Mouse (Mus musculus): ENCODE results near the gene Ripor2. TPM values are rescaled to one million over a fixed set of nuclear protein-coding genes. Genes with fewer than 3 reads are reported as not detected.

Gene Ripor2
- polyA plus RNA-seq, 1 experiment from 2014 or later = 6.1 TPM

DNA sequence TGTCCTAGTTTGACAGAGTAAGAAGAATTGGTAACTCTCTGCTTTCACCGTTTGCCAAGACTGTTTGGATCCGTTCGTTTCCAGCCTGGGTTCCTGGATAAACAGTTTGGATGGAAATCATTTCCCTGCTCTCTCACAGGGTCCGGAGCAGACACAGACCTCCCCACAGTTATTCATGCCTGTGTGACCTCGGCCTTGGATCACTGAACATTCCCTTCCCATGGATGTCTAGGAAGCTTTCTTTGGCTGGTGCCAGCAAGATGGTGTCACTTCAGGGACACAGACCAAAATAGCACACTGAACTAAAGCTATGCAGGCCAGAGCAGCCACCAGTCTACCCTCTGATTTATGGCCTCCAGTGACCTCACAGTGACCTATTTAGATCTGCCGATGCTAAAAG is 38.5 kb downstream of the Ripor2 start:
- ATAC-seq (ENCODE audit: insufficient number of reproducible peaks, insufficient read depth, low FRiP score, low TSS enrichment) = no peak
- Histone ChIP-seq H3K36me3 (no peaks in the 10 kb centered on the region), H3K4me1 (peaks cover 7% of the 10 kb centered on the region; the same call in 1 of the 2 replicates), H3K4me3 (no peak overlapping the region), H3K27ac (no peak overlapping the region), H3K9me3 (no peaks in the 10 kb centered on the region), H3K9ac (no peak overlapping the region), H3K27me3 (no peaks in the 10 kb centered on the region), H3K4me2 (replicated peaks) (no peak overlapping the region)
- 61% methylated on average over 6 of the region's 6 CpGs for WGBS

GRCm38 (mm10) chr13:24623631-24624030 is 41.6 kb downstream of the Ripor2 start:
- no peaks in the 10 kb centered on the region for H3K4me1 ChIP-seq
- no peak overlapping the region for H3K27ac ChIP-seq
- WGBS = 79% methylated on average over 4 of the region's 4 CpGs
- H3K4me3 ChIP-seq = no peak overlapping the region
- no peaks in the 10 kb centered on the region for H3K9me3 ChIP-seq
- H3K4me2 ChIP-seq (replicated peaks) = no peak overlapping the region
- H3K36me3 ChIP-seq = no peaks in the 10 kb centered on the region
- no peak overlapping the region for H3K9ac ChIP-seq
- H3K27me3 ChIP-seq = no peaks in the 10 kb centered on the region
- no peak for ATAC-seq (ENCODE audit: insufficient number of reproducible peaks, insufficient read depth, low FRiP score, low TSS enrichment)

DNA sequence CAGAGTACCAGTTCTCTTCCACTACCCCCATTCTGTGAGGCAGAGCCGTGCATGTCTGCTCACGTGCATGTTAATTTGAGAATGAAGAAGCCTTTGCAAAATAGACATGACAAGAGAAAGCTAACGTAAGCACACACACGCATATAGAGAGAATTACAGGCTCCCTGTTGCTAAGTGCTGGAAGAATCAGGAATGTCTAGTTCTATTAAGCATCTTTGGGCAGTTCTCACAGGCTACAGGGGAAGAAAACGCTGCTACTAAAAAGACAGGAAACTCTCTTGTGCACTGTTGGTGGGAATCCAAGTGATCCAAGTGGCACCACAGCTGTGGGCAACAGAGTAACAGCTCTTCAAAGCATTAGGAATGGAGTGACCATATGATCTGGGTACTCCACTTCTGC is 43.1 kb downstream of the Ripor2 start:
- Histone ChIP-seq H3K27me3 (no peaks in the 10 kb centered on the region), H3K9me3 (no peaks in the 10 kb centered on the region), H3K4me2 (replicated peaks) (no peak overlapping the region), H3K36me3 (no peaks in the 10 kb centered on the region), H3K4me1 (no peaks in the 10 kb centered on the region), H3K4me3 (no peak overlapping the region), H3K27ac (no peak overlapping the region), H3K9ac (no peak overlapping the region)
- WGBS = 66% methylated on average over 5 of the region's 5 CpGs
- no peak for ATAC-seq (ENCODE audit: insufficient number of reproducible peaks, insufficient read depth, low FRiP score, low TSS enrichment)

- Histone ChIP-seq H3K4me1 (peaks cover 3% of the 10 kb centered on the region; the same call in 1 of the 2 replicates), H3K27me3 (no peaks in the 10 kb centered on the region), H3K36me3 (no peaks in the 10 kb centered on the region), H3K9me3 (no peaks in the 10 kb centered on the region), H3K27ac (no peak overlapping the region), H3K9ac (no peak overlapping the region), H3K4me2 (replicated peaks) (no peak overlapping the region), H3K4me3 (no peak overlapping the region)
- no peak for ATAC-seq (ENCODE audit: insufficient number of reproducible peaks, insufficient read depth, low FRiP score, low TSS enrichment)
- WGBS = 69% methylated on average over 6 of the region's 6 CpGs
Observed at GRCm38 (mm10) chr13:24626698-24627436, 44.9 kb downstream of the Ripor2 start.

GRCm38 (mm10) chr13:24628192-24628591 is 46.2 kb downstream of the Ripor2 start:
- H3K4me2 ChIP-seq (replicated peaks) = no peak overlapping the region
- no peak for ATAC-seq (ENCODE audit: insufficient number of reproducible peaks, insufficient read depth, low FRiP score, low TSS enrichment)
- no peak overlapping the region for H3K9ac ChIP-seq
- H3K4me3 ChIP-seq = no peak overlapping the region
- H3K9me3 ChIP-seq = no peaks in the 10 kb centered on the region
- H3K4me1 ChIP-seq = peaks cover 3% of the 10 kb centered on the region; the same call in 1 of the 2 replicates
- no peak overlapping the region for H3K27ac ChIP-seq
- WGBS = 88% methylated on average over 4 of the region's 4 CpGs
- no peaks in the 10 kb centered on the region for H3K27me3 ChIP-seq
- no peaks in the 10 kb centered on the region for H3K36me3 ChIP-seq

DNA sequence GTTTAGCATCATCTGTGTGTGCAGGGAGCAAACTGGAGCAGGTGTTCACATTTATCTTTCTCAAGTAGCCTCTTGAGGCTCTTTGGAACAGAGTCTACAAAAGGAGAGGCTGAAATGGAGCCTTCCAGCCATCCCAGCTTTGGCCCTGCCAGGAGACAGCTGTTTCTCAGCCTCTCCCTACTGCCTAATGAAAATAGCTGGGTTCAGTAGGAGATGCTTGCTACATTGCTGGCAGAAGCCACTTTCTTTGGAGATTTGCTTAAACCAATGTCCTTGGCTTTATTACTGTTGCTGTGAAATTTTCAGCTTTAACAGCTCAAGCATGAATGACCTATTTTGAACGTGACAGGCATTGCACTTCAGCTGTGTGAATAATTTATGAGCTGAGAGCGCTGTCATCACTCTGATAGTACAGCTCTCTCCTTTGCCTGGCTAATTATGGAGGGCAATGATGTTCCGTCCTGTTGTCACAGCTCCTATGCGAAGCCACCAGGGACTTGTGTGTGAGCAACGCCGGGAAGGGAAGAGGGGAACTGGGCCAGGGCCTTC is 47.2 kb downstream of the Ripor2 start:
- Histone ChIP-seq H3K27ac (no peak overlapping the region), H3K4me3 (no peak overlapping the region), H3K4me2 (replicated peaks) (no peak overlapping the region), H3K4me1 (peaks cover 3% of the 10 kb centered on the region; the same call in 1 of the 2 replicates), H3K9ac (no peak overlapping the region), H3K36me3 (no peaks in the 10 kb centered on the region), H3K27me3 (no peaks in the 10 kb centered on the region), H3K9me3 (no peaks in the 10 kb centered on the region)
- WGBS = 62% methylated on average over 6 of the region's 6 CpGs
- no peak for ATAC-seq (ENCODE audit: insufficient number of reproducible peaks, insufficient read depth, low FRiP score, low TSS enrichment)

- Histone ChIP-seq H3K36me3 (no peaks in the 10 kb centered on the region), H3K4me1 (peaks cover 3% of the 10 kb centered on the region; the same call in 1 of the 2 replicates), H3K9me3 (no peaks in the 10 kb centered on the region), H3K9ac (no peak overlapping the region), H3K27ac (no peak overlapping the region), H3K27me3 (no peaks in the 10 kb centered on the region), H3K4me2 (replicated peaks) (no peak overlapping the region), H3K4me3 (no peak overlapping the region)
- no peak for ATAC-seq (ENCODE audit: insufficient number of reproducible peaks, insufficient read depth, low FRiP score, low TSS enrichment)
- WGBS = 46% methylated on average over 4 of the region's 4 CpGs
Observed at GRCm38 (mm10) chr13:24630364-24630763, 48.4 kb downstream of the Ripor2 start.

DNA sequence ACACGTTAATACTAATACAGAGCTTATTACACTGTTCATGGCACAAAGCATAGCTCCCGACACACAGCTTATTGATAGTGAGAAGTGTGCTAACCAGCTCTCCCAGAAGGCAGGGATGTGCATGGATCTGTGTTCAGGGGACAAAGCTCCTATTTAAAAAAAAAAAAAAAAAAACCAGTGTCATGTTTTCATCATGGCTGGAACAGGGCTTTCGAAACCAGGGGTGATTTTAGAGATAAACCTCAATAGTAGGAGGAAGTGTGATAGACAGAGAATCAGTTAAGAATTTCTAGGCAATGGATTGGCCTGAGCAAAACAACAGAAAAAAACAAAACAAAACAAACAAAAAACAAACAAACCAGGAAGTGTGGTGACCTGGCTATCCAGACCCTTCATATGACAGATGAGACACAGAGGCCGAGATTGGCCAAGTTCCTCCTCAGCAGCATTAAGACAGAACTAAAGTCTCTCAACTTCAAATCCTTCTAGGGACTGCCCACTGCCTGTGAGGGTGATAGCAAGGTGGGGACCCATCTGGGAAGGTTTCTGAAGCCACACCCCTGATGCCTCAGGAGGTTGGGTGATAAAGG is 51.1 kb downstream of the Ripor2 start:
- 56% methylated on average over 4 of the region's 4 CpGs for WGBS
- H3K4me1 ChIP-seq = peaks cover 5% of the 10 kb centered on the region; the same call in 1 of the 2 replicates
- no peak overlapping the region for H3K27ac ChIP-seq
- H3K9ac ChIP-seq = no peak overlapping the region
- H3K4me2 ChIP-seq (replicated peaks) = no peak overlapping the region
- no peaks in the 10 kb centered on the region for H3K9me3 ChIP-seq
- H3K4me3 ChIP-seq = no peak overlapping the region
- H3K27me3 ChIP-seq = peaks cover 8% of the 10 kb centered on the region
- no peak for ATAC-seq (ENCODE audit: insufficient number of reproducible peaks, insufficient read depth, low FRiP score, low TSS enrichment)
- H3K36me3 ChIP-seq = no peaks in the 10 kb centered on the region

- no peak overlapping the region for H3K4me2 ChIP-seq (replicated peaks)
- no peaks in the 10 kb centered on the region for H3K9me3 ChIP-seq
- 85% methylated on average over 13 of the region's 13 CpGs for WGBS
- H3K4me1 ChIP-seq = peaks cover 15% of the 10 kb centered on the region; the same call in 1 of the 2 replicates
- no peaks in the 10 kb centered on the region for H3K36me3 ChIP-seq
- H3K4me3 ChIP-seq = no peak overlapping the region
- H3K27me3 ChIP-seq = peaks cover 13% of the 10 kb centered on the region
- no peak overlapping the region for H3K9ac ChIP-seq
- no peak overlapping the region for H3K27ac ChIP-seq
- no peak for ATAC-seq (ENCODE audit: insufficient number of reproducible peaks, insufficient read depth, low FRiP score, low TSS enrichment)
Observed at GRCm38 (mm10) chr13:24634346-24635120, 52.5 kb downstream of the Ripor2 start.

GRCm38 (mm10) chr13:24638371-24639214 is 56.6 kb downstream of the Ripor2 start:
- peaks cover 13% of the 10 kb centered on the region for H3K27me3 ChIP-seq
- peak overlapping the region; percentile 99 for H3K4me2 ChIP-seq (replicated peaks)
- 0 out of 2 replicates have a peak, but pooled peaks have one; percentile 17 for ATAC-seq (ENCODE audit: insufficient number of reproducible peaks, insufficient read depth, low FRiP score, low TSS enrichment)
- no peaks in the 10 kb centered on the region for H3K36me3 ChIP-seq
- H3K9ac ChIP-seq = peak overlapping the region; percentile 56
- no peak overlapping the region for H3K27ac ChIP-seq
- no peaks in the 10 kb centered on the region for H3K9me3 ChIP-seq
- H3K4me3 ChIP-seq = peak overlapping the region; percentile 60
- H3K4me1 ChIP-seq = peaks cover 15% of the 10 kb centered on the region; the same call in 1 of the 2 replicates
- under 1% methylated on average over 66 of the region's 66 CpGs for WGBS
